Mouse (Mus musculus) heart, embryonic 15.5 days (tissue): ENCODE results near the gene Cmtm5. TPM values are rescaled to one million over a fixed set of nuclear protein-coding genes. Genes with fewer than 3 reads are reported as not detected.
A peak's percentile ranks its signal among the peaks of the same experiment; 100 is the strongest.

Source experiments
- ATAC-seq: fragments of 200-750 bp; cut with Nextera tagmentation; replicated peaks from 2 replicates; pipeline ENCODE4 v1.8.0; 2017; ENCODE audit warnings: low read depth, moderate TSS enrichment; ENCODE audit not compliant: insufficient number of reproducible peaks, insufficient read depth, low FRiP score
- H3K27ac ChIP-seq: fragments of 300-500 bp; sonication (generic); 2 replicates; pipeline ENCODE4 v1.5.1; 2015; ENCODE audit warnings: mild to moderate bottlenecking, inconsistent platforms
- H3K27me3 ChIP-seq: fragments of 300-500 bp; sonication (generic); 2 replicates; pipeline ENCODE4 v1.6.1; 2015; ENCODE audit warnings: inconsistent platforms
- H3K36me3 ChIP-seq: fragments of 300-500 bp; sonication (generic); 2 replicates; pipeline ENCODE4 v1.6.1; 2015; ENCODE audit warnings: mild to moderate bottlenecking, inconsistent platforms
- H3K4me1 ChIP-seq: fragments of 300-500 bp; sonication (generic); replicated peaks from 2 replicates; pipeline ENCODE4 v1.6.1; 2015; ENCODE audit warnings: inconsistent platforms
- H3K4me2 ChIP-seq: fragments of 300-500 bp; sonication (generic); 2 replicates; pipeline ENCODE4 v1.6.1; 2015; ENCODE audit warnings: inconsistent platforms, mild to moderate bottlenecking, moderate library complexity
- H3K4me3 ChIP-seq: fragments of 300-500 bp; sonication (generic); 2 replicates; pipeline ENCODE4 v1.5.1; 2015; ENCODE audit warnings: mild to moderate bottlenecking, inconsistent platforms
- H3K9ac ChIP-seq: fragments of 300-500 bp; sonication (generic); 2 replicates; pipeline ENCODE4 v1.6.1; 2015; ENCODE audit warnings: mild to moderate bottlenecking, inconsistent platforms
- H3K9me3 ChIP-seq: fragments of 300-500 bp; sonication (generic); replicated peaks from 2 replicates; pipeline ENCODE4 v1.6.1; 2016; ENCODE audit warnings: inconsistent platforms
- WGBS: fragments of 180-500 bp; shearing (Covaris S2); methylation state at CpG from one replicate; pipeline ENCODE4 v1.1.7; 2015; ENCODE audit warnings: mixed read lengths; 5-methylcytosine and 5-hydroxymethylcytosine counted together
- polyA plus RNA-seq: library from polyadenylated mRNA; unstranded; fragments of >200 nt; fragmentation: Nextera tagmentation; extraction: Ambion mirVana; gene quantifications from 2 replicates; pipeline ENCODE4 v1.2.1, GENCODE M21; 2015

The Cmtm5 gene
- polyA plus RNA-seq, 1 experiment from 2014 or later: 0.74 TPM

- WGBS: 68% methylated on average over 16 of the region's 16 CpGs
- no peak overlapping the region for H3K4me3 ChIP-seq
- 0 out of 2 replicates have a peak overlapping the region, but pooled peaks have one; percentile 4 for H3K27ac ChIP-seq
- no peaks in the 10 kb centered on the region for H3K9me3 ChIP-seq
- H3K36me3 ChIP-seq: peaks cover 17% of the 10 kb centered on the region; the same call in 1 of the 2 replicates
- H3K27me3 ChIP-seq: no peaks in the 10 kb centered on the region; the same call in 1 of the 2 replicates
- peaks cover 13% of the 10 kb centered on the region for H3K4me1 ChIP-seq
- H3K4me2 ChIP-seq: no peak overlapping the region
- no peak overlapping the region for H3K9ac ChIP-seq
- ATAC-seq: no peak
These were observed 1.5 kb downstream of the Cmtm5 start for GRCm38 (mm10) chr14:54937361-54938182.

- no peaks in the 10 kb centered on the region for H3K9me3 ChIP-seq
- no peaks in the 10 kb centered on the region; the same call in 1 of the 2 replicates for H3K27me3 ChIP-seq
- 0 out of 2 replicates have a peak overlapping the region, but pooled peaks have one; percentile 4 for H3K27ac ChIP-seq
- no peak overlapping the region for H3K4me2 ChIP-seq
- H3K36me3 ChIP-seq: peaks cover 27% of the 10 kb centered on the region
- H3K9ac ChIP-seq: no peak overlapping the region
- peaks cover 7% of the 10 kb centered on the region for H3K4me1 ChIP-seq
- WGBS: 54% methylated on average over 15 of the region's 15 CpGs
- no peak overlapping the region for H3K4me3 ChIP-seq
- ATAC-seq: peak; percentile 32
These were observed 2.6 kb downstream of the Cmtm5 start for GRCm38 (mm10) chr14:54938431-54939219.

GRCm38 (mm10) chr14:54939434-54940175, 3.5 kb downstream of the Cmtm5 start:
- H3K4me1 ChIP-seq: peaks cover 7% of the 10 kb centered on the region
- 38% methylated on average over 12 of the region's 12 CpGs for WGBS
- ATAC-seq: peak; percentile 43; the same call in 1 of the 2 replicates
- H3K36me3 ChIP-seq: peaks cover 32% of the 10 kb centered on the region
- no peaks in the 10 kb centered on the region; the same call in 1 of the 2 replicates for H3K27me3 ChIP-seq
- no peaks in the 10 kb centered on the region for H3K9me3 ChIP-seq
- H3K4me2 ChIP-seq: no peak overlapping the region
- H3K4me3 ChIP-seq: no peak overlapping the region
- peak overlapping the region; percentile 58 for H3K27ac ChIP-seq
- no peak overlapping the region for H3K9ac ChIP-seq

- ATAC-seq: no peak
- peaks cover 36% of the 10 kb centered on the region for H3K36me3 ChIP-seq
These were observed 4.1 kb downstream of the Cmtm5 start for GRCm38 (mm10) chr14:54940176-54940530.

GRCm38 (mm10) chr14:54941024-54941978, 5.2 kb downstream of the Cmtm5 start:
- H3K4me2 ChIP-seq: no peak overlapping the region
- peaks cover 40% of the 10 kb centered on the region for H3K36me3 ChIP-seq
- H3K4me1 ChIP-seq: peaks cover 11% of the 10 kb centered on the region
- no peak overlapping the region for H3K4me3 ChIP-seq
- H3K27ac ChIP-seq: no peak overlapping the region
- no peak for ATAC-seq
- H3K27me3 ChIP-seq: no peaks in the 10 kb centered on the region; the same call in 1 of the 2 replicates
- 58% methylated on average over 13 of the region's 13 CpGs for WGBS
- H3K9ac ChIP-seq: no peak overlapping the region
- H3K9me3 ChIP-seq: no peaks in the 10 kb centered on the region

More at GRCm38 (mm10) chr14:54940176-54940530, 4.1 kb downstream of the Cmtm5 start:
- Histone ChIP-seq H3K9me3 (no peaks in the 10 kb centered on the region), H3K9ac (peak overlapping the region; percentile 24; the same call in 1 of the 2 replicates), H3K4me2 (no peak overlapping the region), H3K27me3 (no peaks in the 10 kb centered on the region; the same call in 1 of the 2 replicates), H3K27ac (peak overlapping the region; percentile 58), H3K4me3 (no peak overlapping the region), H3K4me1 (peaks cover 7% of the 10 kb centered on the region)
- WGBS: 54% methylated on average over 3 of the region's 3 CpGs

GRCm38 (mm10) chr14:54942479-54942878, 6.4 kb downstream of the Cmtm5 start:
- peaks cover 48% of the 10 kb centered on the region for H3K36me3 ChIP-seq
- ATAC-seq: no peak
- no peak overlapping the region for H3K9ac ChIP-seq
- no peak overlapping the region for H3K27ac ChIP-seq
- peaks cover 4% of the 10 kb centered on the region; the same call in 1 of the 2 replicates for H3K4me1 ChIP-seq
- no peak overlapping the region for H3K4me3 ChIP-seq
- WGBS: 80% methylated on average over 8 of the region's 8 CpGs
- no peaks in the 10 kb centered on the region for H3K9me3 ChIP-seq
- H3K27me3 ChIP-seq: no peaks in the 10 kb centered on the region
- H3K4me2 ChIP-seq: no peak overlapping the region

- H3K27me3 ChIP-seq: no peaks in the 10 kb centered on the region
- peaks cover 8% of the 10 kb centered on the region for H3K4me1 ChIP-seq
- H3K36me3 ChIP-seq: peaks cover 58% of the 10 kb centered on the region
- no peak overlapping the region for H3K4me3 ChIP-seq
- no peak overlapping the region for H3K4me2 ChIP-seq
- H3K9me3 ChIP-seq: no peaks in the 10 kb centered on the region
- no peak for ATAC-seq
- no peak overlapping the region for H3K9ac ChIP-seq
- 94% methylated on average over 7 of the region's 7 CpGs for WGBS
- no peak overlapping the region; the same call in 1 of the 2 replicates for H3K27ac ChIP-seq
These were observed 7.9 kb downstream of the Cmtm5 start for GRCm38 (mm10) chr14:54943971-54944370.

- WGBS: 61% methylated on average over 2 of the region's 2 CpGs
- no peak overlapping the region for H3K4me2 ChIP-seq
- H3K27ac ChIP-seq: no peak overlapping the region
- H3K9ac ChIP-seq: no peak overlapping the region
- peaks cover 15% of the 10 kb centered on the region for H3K4me1 ChIP-seq
- H3K27me3 ChIP-seq: no peaks in the 10 kb centered on the region
- H3K36me3 ChIP-seq: peaks cover 68% of the 10 kb centered on the region
- no peak overlapping the region for H3K4me3 ChIP-seq
- H3K9me3 ChIP-seq: no peaks in the 10 kb centered on the region
- no peak for ATAC-seq
These were observed 8.9 kb downstream of the Cmtm5 start for GRCm38 (mm10) chr14:54944939-54945338.

GRCm38 (mm10) chr14:54945975-54946704, 10.1 kb downstream of the Cmtm5 start:
- WGBS: 40% methylated on average over 19 of the region's 19 CpGs
- Histone ChIP-seq H3K27ac (no peak overlapping the region), H3K9me3 (no peaks in the 10 kb centered on the region), H3K4me2 (no peak overlapping the region), H3K36me3 (peaks cover 73% of the 10 kb centered on the region), H3K4me3 (no peak overlapping the region), H3K9ac (no peak overlapping the region), H3K4me1 (peaks cover 15% of the 10 kb centered on the region), H3K27me3 (no peaks in the 10 kb centered on the region)
- peak; percentile 18; the same call in 1 of the 2 replicates for ATAC-seq
